Mouse (Mus musculus): ENCODE data around the gene Cpe.
"Not testable (repeated sequence)": the region's sequence is repeated elsewhere in the genome, so short reads cannot be mapped to it uniquely, and the experiment has no call there.

Gene Cpe

GRCm38 (mm10) chr8:64674951-64675585 lies 17.8 kb downstream of the Cpe start:
- DNase-seq (ENCODE audit: low spot score): no peak

- DNase-seq (ENCODE audit: low spot score): no peak
Measured at GRCm38 (mm10) chr8:64672920-64673319, 19.9 kb downstream of the Cpe start.

GRCm38 (mm10) chr8:64671937-64672336 lies 20.9 kb downstream of the Cpe start:
- DNase-seq (ENCODE audit: low spot score): no peak

- DNase-seq (ENCODE audit: low spot score): not testable (repeated sequence)
Measured at GRCm38 (mm10) chr8:64666305-64666704, 26.5 kb downstream of the Cpe start.

GRCm38 (mm10) chr8:64665563-64665962 lies 27.3 kb downstream of the Cpe start:
- DNase-seq (ENCODE audit: low spot score): no peak

- DNase-seq (ENCODE audit: low spot score): no peak
Measured at GRCm38 (mm10) chr8:64664811-64665210, 28.0 kb downstream of the Cpe start.

GRCm38 (mm10) chr8:64664350-64664749 lies 28.5 kb downstream of the Cpe start:
- no peak for DNase-seq (ENCODE audit: low spot score)

- no peak for DNase-seq (ENCODE audit: low spot score)
Measured at GRCm38 (mm10) chr8:64659097-64659496, 33.8 kb downstream of the Cpe start.

GRCm38 (mm10) chr8:64657980-64658401 lies 34.9 kb downstream of the Cpe start:
- DNase-seq (ENCODE audit: low spot score): no peak

GRCm38 (mm10) chr8:64657517-64657916 lies 35.3 kb downstream of the Cpe start:
- DNase-seq (ENCODE audit: low spot score): no peak

GRCm38 (mm10) chr8:64655887-64656286 lies 37.0 kb downstream of the Cpe start:
- DNase-seq (ENCODE audit: low spot score): no peak

- no peak for DNase-seq (ENCODE audit: low spot score)
Measured at GRCm38 (mm10) chr8:64655087-64655486, 37.8 kb downstream of the Cpe start.

GRCm38 (mm10) chr8:64652285-64652684 lies 40.6 kb downstream of the Cpe start:
- no peak for DNase-seq (ENCODE audit: low spot score)

- no peak for DNase-seq (ENCODE audit: low spot score)
Measured at GRCm38 (mm10) chr8:64648063-64648462, 44.8 kb downstream of the Cpe start.

- DNase-seq (ENCODE audit: low spot score): no peak
Measured at GRCm38 (mm10) chr8:64647148-64647547, 45.7 kb downstream of the Cpe start.

GRCm38 (mm10) chr8:64646421-64646820 lies 46.4 kb downstream of the Cpe start:
- no peak for DNase-seq (ENCODE audit: low spot score)

- DNase-seq (ENCODE audit: low spot score): no peak
Measured at GRCm38 (mm10) chr8:64644108-64645005, 48.5 kb downstream of the Cpe start.

- DNase-seq (ENCODE audit: low spot score): no peak
Measured at GRCm38 (mm10) chr8:64643382-64643781, 49.5 kb downstream of the Cpe start.

GRCm38 (mm10) chr8:64642799-64643198 lies 50.1 kb downstream of the Cpe start:
- DNase-seq (ENCODE audit: low spot score): no peak

GRCm38 (mm10) chr8:64640599-64640998 lies 52.3 kb downstream of the Cpe start:
- DNase-seq (ENCODE audit: low spot score): no peak

- no peak for DNase-seq (ENCODE audit: low spot score)
Measured at GRCm38 (mm10) chr8:64639676-64640075, 53.2 kb downstream of the Cpe start.

- no peak for DNase-seq (ENCODE audit: low spot score)
Measured at GRCm38 (mm10) chr8:64634901-64635300, 58.0 kb downstream of the Cpe start.

GRCm38 (mm10) chr8:64634131-64634865 lies 58.6 kb downstream of the Cpe start:
- DNase-seq (ENCODE audit: low spot score): no peak

Measured in urinary bladder, postnatal 10 days (tissue).